Mouse (Mus musculus) urinary bladder, adult 18-20 months (tissue): ENCODE results near the gene Mblac1.

Source experiments
- DNase-seq, 2 experiments: peaks; one replicate each; pipeline ENCODE4 v3.0.0; 2022; ENCODE audit warnings: low spot score in 2 of 2, mixed read lengths in 2 of 2

Mblac1 gene

GRCm38 (mm10) chr5:138193771-138194727 lies at the start of gene Mblac1:
Gene Mblac1 (plus strand): TSS chr5:138194314.
- peak; percentile 75 to 84 for DNase-seq

- no peak for DNase-seq
Measured at GRCm38 (mm10) chr5:138154390-138154789, 39.7 kb upstream of the Mblac1 start.

GRCm38 (mm10) chr5:138155443-138155976 lies 38.6 kb upstream of the Mblac1 start, which contains the start of gene Zfp113:
Gene Zfp113 (minus strand): TSS chr5:138155744.
- DNase-seq, result peak; percentile 78 to 84

DNA sequence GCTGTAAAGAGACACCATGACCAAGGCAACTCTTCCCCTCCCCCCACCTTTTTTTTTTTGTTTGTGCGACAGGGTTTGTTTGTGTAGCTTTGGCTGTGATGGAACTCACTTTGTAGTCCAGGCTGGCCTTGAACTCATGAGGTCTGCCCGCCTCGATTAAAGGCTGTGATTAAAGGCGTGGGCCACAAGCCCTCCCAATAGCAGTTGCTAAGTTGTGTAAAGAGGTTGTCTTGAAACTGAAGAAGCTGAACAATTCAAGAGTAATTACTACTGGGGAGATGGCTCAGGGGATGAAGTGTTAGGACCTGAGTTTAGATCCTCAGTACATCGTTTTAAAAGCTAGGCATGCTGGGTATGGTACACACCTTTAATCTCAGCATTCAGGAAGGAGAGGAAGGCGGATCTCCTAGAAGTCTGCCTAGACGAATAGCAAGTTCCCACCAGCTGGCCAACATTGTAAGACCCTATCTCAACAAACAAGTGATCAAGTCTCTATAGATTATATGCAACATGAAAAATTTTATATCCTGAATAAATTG lies 33.8 kb upstream of the Mblac1 start:
- no peak for DNase-seq

DNA sequence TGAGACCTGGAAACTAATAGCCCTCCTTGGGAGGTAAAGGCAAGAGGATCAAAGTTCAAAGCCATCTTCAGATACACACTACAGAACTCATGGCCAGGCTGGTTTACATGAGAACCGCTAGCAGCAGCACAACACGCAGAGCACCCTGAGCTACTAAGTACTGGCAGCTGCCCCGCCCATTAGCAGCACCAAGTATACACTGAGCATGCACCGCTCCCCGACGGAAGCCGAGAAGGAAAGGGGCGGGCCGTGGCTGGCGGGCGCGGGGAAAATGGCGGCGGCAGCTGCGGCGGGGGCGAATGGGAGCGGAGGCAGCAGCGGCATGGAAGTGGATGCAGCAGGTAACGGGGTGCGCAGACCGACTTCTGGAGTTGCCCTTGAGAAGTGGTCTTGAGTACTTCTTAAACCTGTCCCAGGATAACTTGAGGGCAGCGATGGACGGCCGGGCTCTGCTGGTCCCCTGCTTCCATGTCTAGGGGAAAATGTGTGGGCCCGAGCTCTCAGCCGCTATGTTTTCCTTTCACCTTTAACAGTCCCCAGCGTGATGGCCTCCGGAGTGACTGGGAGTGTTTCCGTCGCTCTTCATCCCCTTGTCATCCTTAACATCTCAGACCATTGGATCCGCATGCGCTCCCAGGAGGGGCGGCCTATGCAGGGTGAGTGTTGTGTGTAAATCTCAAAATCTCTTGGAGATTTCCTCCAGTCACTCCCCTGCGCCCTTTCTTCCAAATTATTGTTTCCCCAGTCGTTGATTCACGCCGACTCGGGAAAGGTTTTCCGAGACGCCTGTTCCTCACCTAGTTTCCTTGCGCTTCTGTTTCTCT lies 33.1 kb upstream of the Mblac1 start, which contains the start of gene Cops6:
Gene Cops6, plus strand, starts transcription at position 230 of the 824 bp plus-strand sequence.
- peak; percentile 91 to 93 for DNase-seq

GRCm38 (mm10) chr5:138163046-138163445 lies 31.1 kb upstream of the Mblac1 start:
- DNase-seq, result no peak

DNA sequence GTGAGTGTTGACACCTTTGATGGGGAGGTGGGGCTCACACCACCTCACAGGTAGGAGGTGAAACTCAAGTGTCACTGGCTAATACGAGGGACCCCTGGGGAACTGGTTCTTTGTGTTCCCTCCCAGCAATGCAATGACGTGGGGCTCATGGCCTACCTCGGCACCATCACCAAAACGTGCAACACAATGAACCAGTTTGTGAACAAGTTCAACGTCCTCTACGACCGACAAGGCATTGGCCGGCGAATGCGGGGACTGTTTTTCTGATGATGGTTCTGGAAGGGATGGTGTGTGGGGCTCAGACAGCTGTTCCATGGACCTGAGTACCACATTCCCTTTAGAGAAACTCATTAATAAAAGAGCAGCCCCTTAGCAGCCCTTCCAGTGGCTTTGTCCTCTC lies 30.5 kb upstream of the Mblac1 start:
- DNase-seq, result no peak

DNA sequence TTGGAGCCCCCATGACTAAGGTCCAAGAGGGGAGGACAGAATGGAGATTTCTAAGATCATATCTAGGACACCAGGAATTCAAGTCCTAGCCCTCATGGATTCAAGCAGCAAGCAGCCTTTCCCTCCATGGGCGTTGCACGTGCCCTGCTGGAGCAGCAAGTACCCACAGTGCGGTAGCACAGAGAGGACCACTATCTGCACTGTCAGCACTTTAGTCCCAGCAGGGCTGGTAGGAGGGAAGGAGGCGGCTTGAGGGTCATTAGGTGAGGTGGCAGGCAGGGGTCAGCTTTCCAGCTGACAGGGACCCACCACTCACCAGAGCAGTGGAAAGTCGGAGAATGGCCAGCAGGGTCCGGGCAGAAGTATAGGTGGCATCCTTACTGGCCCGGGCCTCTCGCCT lies 28.5 kb upstream of the Mblac1 start:
- DNase-seq, result no peak

GRCm38 (mm10) chr5:138170936-138171561 lies 23.1 kb upstream of the Mblac1 start:
- peak; percentile 93 to 94 for DNase-seq

DNA sequence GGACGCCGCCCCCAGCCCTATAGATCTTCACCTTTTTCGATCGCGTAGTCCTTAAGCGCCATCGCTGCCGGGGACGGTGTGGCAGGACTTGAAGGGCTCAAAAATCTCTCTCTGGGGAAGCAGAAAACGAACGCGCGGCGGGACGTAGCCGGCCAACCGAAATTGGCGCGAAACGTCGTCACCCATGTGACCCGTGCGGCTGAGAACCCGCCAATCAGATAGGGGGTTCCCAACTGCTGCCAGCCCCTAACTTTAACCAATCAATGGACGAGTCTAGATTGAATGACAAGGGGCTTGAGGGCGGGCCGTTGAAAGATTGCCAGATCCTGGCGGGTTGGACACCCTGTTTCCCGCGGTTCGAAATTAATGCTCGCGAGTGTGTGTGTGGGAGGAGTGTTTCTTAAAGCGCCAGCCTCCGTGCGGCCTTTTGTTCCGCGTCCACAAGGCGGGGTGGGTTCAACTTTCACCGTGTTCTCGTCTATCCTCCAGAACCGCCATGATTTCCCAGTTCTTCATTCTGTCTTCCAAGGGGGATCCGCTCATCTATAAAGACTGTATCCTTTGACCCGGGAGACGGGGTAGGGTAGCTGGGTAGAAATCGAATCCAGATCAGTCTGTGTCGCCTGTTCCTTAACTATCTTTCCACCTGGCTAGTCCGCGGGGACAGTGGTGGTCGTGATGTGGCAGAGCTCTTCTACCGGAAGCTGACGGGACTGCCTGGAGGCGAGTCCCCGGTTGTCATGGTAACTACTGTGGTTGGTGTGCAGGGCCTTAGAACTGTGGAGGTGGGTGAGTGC lies 22.2 kb upstream of the Mblac1 start, which contains the start of the genes Ap4m1 and Mcm7:
Gene Ap4m1, plus strand, starts transcription at position 308 of the 797 bp plus-strand sequence.
Gene Mcm7, minus strand, starts transcription at position 728 of the 797 bp plus-strand sequence.
- peak; percentile 97 to 98 for DNase-seq

DNA sequence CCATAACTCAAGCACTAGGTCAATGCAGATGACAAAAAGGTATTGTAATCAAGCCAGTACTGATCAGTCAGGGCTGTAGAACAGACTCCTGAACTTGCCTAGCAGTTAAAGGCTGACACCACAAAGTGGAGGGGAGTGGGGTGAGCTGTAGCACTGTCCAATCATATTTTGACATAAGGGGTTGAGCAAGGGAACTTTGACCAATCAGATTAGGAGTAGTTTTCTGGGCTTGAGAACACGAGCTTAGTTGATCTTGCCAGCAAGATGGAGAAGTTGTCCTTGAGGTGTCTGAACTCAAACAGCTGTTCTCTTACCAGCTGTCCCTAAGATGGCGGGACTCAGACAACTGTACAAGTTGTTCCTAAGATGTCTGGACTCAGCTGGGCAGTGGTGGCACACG lies 20.9 kb upstream of the Mblac1 start:
- no peak for DNase-seq

GRCm38 (mm10) chr5:138186950-138187638 lies 7.0 kb upstream of the Mblac1 start, which contains the start of the genes Taf6 and Cnpy4:
Gene Taf6 (minus strand): TSS chr5:138187451.
Gene Cnpy4 (plus strand): TSS chr5:138187485.
- DNase-seq, result peak; percentile 78 to 79

- DNase-seq, result peak; percentile 17 to 45
Measured at GRCm38 (mm10) chr5:138187661-138188306, 6.3 kb upstream of the Mblac1 start.

DNA sequence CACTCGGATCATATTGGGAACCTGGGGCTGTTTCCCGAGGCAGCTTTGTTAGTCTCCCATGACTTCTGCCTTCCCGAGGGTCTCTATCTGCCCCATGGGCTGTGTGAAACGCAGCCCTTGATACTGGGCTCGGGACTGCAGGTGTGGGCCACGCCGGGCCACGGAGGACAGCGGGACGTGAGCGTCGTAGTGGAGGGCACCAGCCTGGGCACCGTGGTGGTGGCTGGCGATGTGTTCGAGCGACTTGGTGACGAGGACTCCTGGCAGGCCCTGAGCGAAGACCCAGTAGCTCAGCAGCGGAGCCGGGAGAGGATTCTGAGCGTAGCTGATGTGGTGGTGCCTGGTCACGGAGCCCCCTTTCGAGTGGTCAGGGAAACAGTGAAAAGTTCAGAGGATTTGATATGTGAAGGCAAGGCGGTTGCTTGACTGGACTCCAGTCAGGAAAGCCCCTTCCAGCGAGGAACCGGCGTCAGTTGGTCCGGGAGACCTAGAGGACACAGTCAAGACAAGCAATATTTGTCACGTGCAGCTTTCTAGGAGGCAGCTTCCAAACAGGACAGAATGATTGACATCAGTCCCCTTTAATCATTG lies 736 bp downstream of the Mblac1 start:
- DNase-seq, result peak in 1 of 2 experiments; percentile 21

DNA sequence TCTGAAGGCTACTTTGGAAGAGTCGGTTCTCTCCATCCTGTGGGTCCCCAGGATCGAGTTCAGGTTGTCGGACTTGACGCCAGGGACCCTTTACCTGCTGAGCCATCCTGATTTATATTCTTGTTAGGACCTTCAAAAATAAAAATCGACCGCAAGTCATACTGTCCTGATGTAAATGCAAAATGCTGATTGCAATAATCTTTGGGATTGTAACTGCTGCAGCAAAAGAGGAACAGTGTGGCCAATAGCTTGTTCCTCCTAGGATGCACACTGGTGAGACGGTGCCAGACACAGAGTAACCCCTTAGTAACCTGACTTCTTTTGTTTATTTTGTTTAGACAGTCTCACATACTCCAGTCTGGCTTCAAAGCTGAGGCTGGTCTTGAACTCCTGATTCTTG lies 1.3 kb downstream of the Mblac1 start:
- DNase-seq, result no peak

DNA sequence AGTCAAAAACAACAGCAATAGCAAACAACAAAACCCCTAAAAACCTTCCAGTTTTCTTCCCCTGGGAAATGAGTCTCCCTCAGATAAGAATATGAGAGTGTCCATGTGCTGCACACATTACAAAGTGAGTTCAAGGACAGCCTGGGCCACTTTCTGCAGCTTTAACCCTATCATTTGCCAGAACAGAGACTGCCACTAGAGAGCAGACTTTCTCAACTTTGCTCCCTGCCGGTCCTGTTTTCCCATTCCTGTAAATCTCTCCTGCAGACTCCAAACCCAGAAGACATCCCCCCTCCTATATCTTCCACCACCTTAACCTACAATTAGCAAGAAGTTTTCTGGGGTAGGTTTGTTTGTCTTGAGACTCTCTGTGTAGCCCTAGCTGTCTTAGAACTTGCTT lies 5.5 kb downstream of the Mblac1 start:
- DNase-seq, result no peak

DNA sequence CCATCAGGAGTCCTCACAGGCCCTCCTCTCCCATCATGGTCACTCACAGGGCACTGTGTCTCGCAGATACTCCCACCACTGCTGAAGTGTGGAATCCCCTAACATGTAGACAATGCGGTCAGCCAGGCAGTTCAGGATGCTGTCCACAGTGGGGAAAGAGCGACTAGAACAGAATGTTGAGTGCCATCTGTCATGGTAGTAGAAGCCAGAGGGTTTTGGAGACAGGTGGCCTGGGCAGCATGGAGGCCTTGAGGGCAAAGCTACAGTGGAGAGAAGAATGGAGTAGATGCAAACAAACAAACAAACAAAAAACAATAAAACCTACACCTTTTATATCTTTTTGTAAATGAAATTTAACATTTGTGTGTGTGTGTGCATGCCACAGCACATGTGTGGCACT lies 8.0 kb downstream of the Mblac1 start:
- no peak for DNase-seq

- no peak for DNase-seq
Measured at GRCm38 (mm10) chr5:138207253-138207652, 13.1 kb downstream of the Mblac1 start.

DNA sequence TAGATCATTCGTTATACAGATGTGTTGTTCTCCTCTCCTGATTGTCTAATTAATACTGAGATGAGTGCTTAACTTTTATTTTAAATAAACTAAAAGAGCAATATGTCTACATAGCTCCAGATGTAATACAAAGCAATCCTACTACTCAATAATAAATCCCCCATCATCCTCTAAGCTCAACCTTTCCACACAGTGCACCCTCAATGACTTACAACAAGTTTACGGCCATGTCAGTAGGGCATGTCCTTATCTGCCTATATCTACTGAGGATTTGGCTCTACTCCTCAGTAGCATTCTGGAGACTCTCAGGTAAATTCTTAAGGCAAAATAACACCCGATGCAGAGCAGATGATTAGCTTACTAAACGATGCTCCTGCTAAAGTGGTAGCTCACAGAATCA lies 13.8 kb downstream of the Mblac1 start:
- no peak for DNase-seq
